Mouse (Mus musculus) lung, postnatal 14 days (tissue): ENCODE results near the gene Lsg1.

Experiments
- DNase-seq: peaks from one replicate; pipeline ENCODE4 v3.0.0; 2021

Lsg1 gene

DNA sequence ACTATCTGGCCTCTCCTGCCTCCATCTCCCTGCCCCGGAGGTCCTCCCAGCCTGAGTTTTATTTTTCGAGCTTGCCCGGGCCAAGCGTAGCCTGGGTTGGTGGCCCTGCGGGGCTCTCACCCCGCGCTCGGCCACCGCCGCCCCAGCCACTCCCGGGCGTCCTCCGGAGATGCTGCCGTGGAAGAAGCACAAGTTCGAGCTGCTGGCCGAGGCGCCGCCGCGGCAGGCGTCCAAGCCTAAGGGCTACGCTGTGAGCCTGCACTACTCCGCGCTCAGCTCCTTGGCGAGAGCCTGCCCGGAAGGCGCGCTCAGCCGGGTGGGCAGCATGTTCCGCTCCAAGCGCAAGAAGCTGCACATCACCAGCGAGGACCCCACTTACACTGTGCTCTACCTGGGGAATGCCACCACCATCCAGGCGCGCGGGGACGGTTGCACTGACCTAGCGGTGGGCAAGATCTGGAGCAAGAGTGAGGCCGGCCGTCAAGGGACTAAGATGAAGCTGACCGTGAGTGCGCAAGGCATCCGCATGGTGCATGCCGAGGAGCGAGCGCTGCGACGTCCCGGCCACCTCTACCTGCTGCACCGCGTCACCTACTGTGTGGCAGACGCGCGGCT is 13.1 kb upstream of the Lsg1 start:
- DNase-seq: peak; percentile 68

DNA sequence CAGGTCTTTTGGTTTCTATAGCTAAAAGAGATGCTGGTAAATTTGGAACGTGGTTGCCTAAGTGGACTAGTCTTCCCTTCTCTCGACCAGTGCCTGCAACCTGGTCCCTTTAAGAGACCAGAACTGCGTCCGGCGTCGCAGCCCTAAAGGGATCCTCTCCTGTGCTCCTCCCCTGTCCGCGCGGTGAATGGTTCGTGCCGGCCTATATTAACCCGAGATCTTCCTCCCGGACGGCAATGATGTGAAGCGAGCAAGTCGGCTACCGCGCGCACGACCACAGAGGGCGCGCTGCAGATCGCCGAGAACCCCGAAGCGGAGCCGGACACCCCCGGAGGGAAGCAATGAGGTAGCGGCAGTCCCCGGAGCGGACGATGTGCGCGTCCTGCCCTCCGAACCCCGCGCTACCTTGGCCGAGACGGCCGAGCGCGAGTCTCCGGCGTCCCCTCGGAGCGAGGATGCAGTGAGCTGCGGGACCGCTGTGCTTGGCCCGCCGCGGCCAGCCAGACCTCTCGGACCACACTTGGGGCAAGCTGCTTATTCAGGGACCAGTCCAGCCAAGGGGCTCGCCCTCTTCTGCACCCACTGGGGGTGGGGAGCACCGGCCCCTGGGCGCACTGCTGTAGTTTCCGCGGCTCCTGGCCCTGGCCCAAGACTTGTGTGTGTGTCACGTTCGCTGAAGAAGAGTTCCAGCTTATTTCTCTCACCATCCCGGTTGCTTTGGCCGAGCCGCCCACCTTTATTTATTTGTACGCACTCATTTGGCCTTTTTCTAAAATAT is 12.3 kb upstream of the Lsg1 start, which contains the start of gene Fam43a:
Fam43a (plus strand) TSS at position 233 of the 778 bp plus-strand sequence.
- peak; percentile 92 for DNase-seq

- peak; percentile 94 for DNase-seq
These were observed 9.7 kb upstream of the Lsg1 start for GRCm38 (mm10) chr16:30596959-30597681.

GRCm38 (mm10) chr16:30595835-30596557 is 8.6 kb upstream of the Lsg1 start:
- DNase-seq: no peak

- no peak for DNase-seq
These were observed 8.0 kb upstream of the Lsg1 start for GRCm38 (mm10) chr16:30595356-30595755.

GRCm38 (mm10) chr16:30591990-30592389 is 4.6 kb upstream of the Lsg1 start:
- DNase-seq: no peak

- no peak for DNase-seq
These were observed 3.1 kb upstream of the Lsg1 start for GRCm38 (mm10) chr16:30590264-30591209.

GRCm38 (mm10) chr16:30586935-30587493 is 378 bp downstream of the Lsg1 start:
- DNase-seq: no peak

- DNase-seq: no peak
These were observed 6.6 kb downstream of the Lsg1 start for GRCm38 (mm10) chr16:30580765-30581164.

DNA sequence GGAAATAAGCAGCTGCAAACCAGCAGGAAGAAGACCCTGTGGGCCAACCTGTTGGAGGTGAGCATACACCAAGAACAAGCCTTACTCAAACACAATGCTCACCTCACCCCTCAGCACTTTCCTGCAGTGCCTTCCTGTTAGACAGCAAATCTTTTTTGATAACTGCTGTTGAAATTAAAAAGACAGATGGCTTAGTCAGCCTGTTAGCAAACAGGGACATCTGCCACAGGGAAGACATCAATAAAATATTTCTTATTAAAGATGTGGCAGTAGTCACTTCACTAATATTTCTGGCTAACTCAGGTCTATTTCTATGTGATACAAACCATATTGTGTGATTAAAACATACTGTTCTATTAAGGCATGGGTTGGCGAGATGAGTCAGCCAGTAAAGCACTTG is 11.0 kb downstream of the Lsg1 start:
- no peak for DNase-seq

DNA sequence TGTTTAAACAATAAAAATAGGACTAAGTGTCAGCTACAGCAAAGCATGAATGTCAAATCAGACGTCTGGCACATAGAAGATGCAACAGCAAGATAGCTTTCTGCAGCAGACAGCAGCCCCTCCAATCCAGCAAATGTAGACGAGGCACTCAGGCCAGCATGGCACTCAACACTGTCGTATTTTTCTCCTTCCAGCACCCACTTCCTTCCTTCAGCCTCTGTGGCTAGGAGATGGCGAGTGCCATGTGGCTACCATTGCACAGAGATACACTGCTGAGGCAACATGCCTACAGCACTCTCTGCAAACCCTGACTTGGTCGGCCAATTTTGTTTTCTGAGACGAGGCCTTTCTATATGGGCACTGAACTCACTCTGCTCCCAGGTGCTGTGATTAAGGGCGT is 11.6 kb downstream of the Lsg1 start:
- no peak for DNase-seq

DNA sequence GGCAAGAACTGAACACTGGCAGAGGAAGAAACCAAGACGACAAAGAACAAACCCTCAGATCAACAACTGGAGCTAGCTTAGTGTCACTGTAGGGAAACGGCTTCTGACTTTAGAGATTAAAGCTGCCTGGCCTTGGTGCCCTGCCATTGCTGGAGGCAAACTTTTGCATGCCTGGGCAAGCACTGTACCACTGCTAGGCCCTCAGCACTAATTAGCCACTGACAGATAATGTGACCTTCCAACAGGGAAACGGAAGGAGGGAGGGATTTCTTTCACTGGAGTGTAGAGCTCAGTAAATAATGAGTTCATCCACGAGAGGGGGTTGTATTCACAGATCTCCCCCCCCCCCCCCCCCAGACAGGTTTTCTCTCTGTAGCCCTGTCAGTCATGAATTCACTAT is 15.2 kb downstream of the Lsg1 start:
- no peak for DNase-seq

DNA sequence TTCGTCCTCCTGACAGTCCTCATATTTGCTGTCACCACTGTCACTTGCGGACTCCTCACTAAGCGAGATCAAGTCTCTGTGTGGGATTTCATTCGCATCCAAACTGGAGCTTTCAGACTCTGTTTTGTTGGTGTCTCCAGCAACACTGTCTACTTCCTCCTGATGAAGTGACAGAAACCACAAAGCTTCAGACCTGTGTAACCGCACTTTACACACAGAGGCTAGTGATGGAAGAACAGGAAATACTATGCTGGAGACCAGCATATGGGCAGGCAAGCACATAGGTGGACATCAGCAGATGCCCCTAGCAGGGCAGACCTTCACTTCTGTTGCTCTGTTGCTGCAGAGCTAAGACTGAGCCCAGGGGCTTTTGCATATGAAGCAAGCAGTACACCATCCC is 16.0 kb downstream of the Lsg1 start:
- no peak for DNase-seq

GRCm38 (mm10) chr16:30570173-30570572 is 17.2 kb downstream of the Lsg1 start:
- DNase-seq: no peak

DNA sequence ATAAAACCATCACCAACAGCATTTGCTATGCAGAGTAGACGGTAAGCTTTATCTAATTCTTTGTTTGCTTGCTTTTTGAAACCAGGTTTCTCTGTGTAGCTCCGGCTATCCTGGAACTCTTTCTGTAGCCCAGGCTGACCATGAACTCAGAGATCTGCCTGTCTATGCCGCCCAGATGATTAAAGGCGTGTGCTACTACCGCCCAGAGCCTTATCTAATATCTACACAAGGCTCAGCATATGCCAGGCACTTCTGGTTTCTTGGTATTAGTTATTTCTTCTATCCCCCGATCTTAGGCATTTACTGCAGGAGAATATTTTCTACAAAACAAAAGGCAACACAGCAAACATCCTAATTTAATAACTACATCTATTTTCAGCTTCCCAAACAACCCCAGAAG is 21.8 kb downstream of the Lsg1 start:
- DNase-seq: no peak

- DNase-seq: no peak
These were observed 26.8 kb downstream of the Lsg1 start for GRCm38 (mm10) chr16:30560601-30561000.

- no peak for DNase-seq
These were observed 27.9 kb downstream of the Lsg1 start for GRCm38 (mm10) chr16:30559312-30559992.

GRCm38 (mm10) chr16:30554109-30554508 is 33.3 kb downstream of the Lsg1 start:
- no peak for DNase-seq

DNA sequence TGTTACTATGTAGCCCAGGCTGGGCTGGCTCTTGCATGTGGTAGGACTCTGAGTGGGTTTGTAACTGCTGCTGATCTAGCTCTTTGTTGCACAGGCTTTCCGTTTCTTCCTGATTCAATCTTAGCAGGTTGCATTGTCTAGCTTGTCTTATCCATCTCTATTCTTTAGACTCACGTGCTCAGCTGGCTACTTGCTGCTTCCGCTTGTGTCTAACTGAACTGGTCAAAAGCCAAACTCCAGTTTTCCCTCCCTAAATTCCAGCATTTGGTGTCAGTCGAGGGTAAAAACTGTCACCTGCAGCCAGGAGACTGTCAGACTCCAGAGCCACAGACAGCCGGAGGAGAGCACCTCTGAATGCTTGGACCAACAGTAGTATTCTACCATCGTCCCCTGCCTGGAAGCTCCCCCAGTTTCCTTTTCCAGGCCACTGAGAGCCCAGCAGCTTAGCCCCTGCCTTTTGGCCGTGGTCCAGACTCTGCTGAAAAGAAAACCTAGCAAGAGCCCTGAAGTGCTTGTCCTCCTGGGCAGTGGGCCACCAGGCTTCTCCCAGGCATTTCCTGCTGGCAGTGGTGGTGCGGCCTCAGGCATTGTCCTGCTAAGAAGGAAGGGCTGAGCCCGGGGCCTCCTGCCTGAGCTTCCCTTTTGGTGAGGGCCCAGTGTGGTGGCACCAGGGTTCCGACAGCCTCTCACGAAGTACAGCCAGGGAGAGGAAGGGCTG is 34.6 kb downstream of the Lsg1 start:
- peak; percentile 95 for DNase-seq

DNA sequence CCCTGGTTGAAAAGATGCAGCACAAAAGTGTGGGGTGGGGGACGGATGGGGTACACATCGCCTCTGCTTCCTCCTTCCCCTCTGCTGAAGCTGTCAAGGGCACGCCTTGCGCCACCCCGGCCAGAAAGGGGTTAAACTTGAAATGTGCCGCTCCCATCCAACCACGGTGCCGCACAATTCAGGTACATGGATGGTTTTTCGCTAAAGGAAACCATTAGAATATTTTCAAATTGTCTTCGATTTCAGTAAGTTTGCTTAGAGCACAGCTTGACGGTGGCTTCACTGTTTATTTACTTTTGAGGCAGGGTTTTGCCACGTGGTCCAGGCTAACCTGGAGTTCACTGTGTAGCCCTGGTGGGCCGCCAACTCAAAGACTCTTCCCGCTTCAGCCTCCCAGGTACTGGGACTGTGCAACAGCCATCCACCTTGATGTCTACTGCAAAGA is 36.6 kb downstream of the Lsg1 start, which contains the start of gene Tmem44:
Tmem44 (minus strand) TSS at position 95 of the 445 bp plus-strand sequence.
- DNase-seq: no peak
